Mouse (Mus musculus) heart, embryonic 13.5 days (tissue): ENCODE measurements at regions not wholly inside any gene's neighbourhood (a gene's known extent, or its start where the extent isn't known, plus 50 kb on each side); places are given as distances from the start of the nearest gene placed in this dataset.

Experiments used
- ATAC-seq: fragments of 200-750 bp; cut with Nextera tagmentation; 2 replicates; pipeline ENCODE4 v1.8.0; 2017; ENCODE audit warnings: moderate TSS enrichment; ENCODE audit not compliant: insufficient number of reproducible peaks, low FRiP score, low TSS enrichment; ENCODE audit errors: extremely low read depth
- H3K27ac ChIP-seq: fragments of 300-500 bp; sonication (generic); replicated peaks from 2 replicates; pipeline ENCODE4 v1.5.1; 2015; ENCODE audit warnings: moderate library complexity, mild to moderate bottlenecking, inconsistent platforms
- H3K27me3 ChIP-seq: fragments of 300-500 bp; sonication (generic); replicated peaks from 2 replicates; pipeline ENCODE4 v1.6.1; 2015; ENCODE audit warnings: mild to moderate bottlenecking, inconsistent platforms
- H3K36me3 ChIP-seq: fragments of 300-500 bp; sonication (generic); 2 replicates; pipeline ENCODE4 v1.6.1; 2015; ENCODE audit warnings: mild to moderate bottlenecking, inconsistent platforms
- H3K4me1 ChIP-seq: fragments of 300-500 bp; sonication (generic); 2 replicates; pipeline ENCODE4 v1.6.1; 2015; ENCODE audit warnings: inconsistent platforms
- H3K4me2 ChIP-seq: fragments of 300-500 bp; sonication (generic); 2 replicates; pipeline ENCODE4 v1.6.1; 2015; ENCODE audit warnings: inconsistent platforms, mild to moderate bottlenecking, moderate library complexity
- H3K4me3 ChIP-seq: fragments of 300-500 bp; sonication (generic); 2 replicates; pipeline ENCODE4 v1.5.1; 2015; ENCODE audit warnings: moderate library complexity, mild to moderate bottlenecking, inconsistent platforms
- H3K9ac ChIP-seq: fragments of 300-500 bp; sonication (generic); 2 replicates; pipeline ENCODE4 v1.6.1; 2015; ENCODE audit warnings: inconsistent platforms, mild to moderate bottlenecking, moderate library complexity
- H3K9me3 ChIP-seq: fragments of 300-500 bp; sonication (generic); 2 replicates; pipeline ENCODE4 v1.6.1; 2016; ENCODE audit warnings: inconsistent platforms
- WGBS: fragments of 180-500 bp; shearing (Covaris S2); methylation state at CpG from one replicate; pipeline ENCODE4 v1.1.7; 2015; ENCODE audit warnings: mixed read lengths; 5-methylcytosine and 5-hydroxymethylcytosine counted together

GRCm38 (mm10) chr10:91734691-91735090 is 553.6 kb upstream of the Tmpo start:
- ATAC-seq = no peak

GRCm38 (mm10) chr10:91732007-91732589 is 551.0 kb upstream of the Tmpo start:
- H3K4me1 ChIP-seq = no peaks in the 10 kb centered on the region
- WGBS = 68% methylated on average over 9 of the region's 9 CpGs
- no peaks in the 10 kb centered on the region for H3K36me3 ChIP-seq
- no peak overlapping the region for H3K9ac ChIP-seq
- H3K27ac ChIP-seq = no peak overlapping the region
- no peak overlapping the region for H3K4me3 ChIP-seq
- no peak overlapping the region for H3K4me2 ChIP-seq
- H3K9me3 ChIP-seq = no peaks in the 10 kb centered on the region
- ATAC-seq = no peak
- no peaks in the 10 kb centered on the region for H3K27me3 ChIP-seq

More at GRCm38 (mm10) chr10:91734691-91735090, 553.6 kb upstream of the Tmpo start:
- Histone ChIP-seq H3K4me1 (peaks cover 7% of the 10 kb centered on the region; the same call in 1 of the 2 replicates), H3K27ac (no peak overlapping the region), H3K36me3 (no peaks in the 10 kb centered on the region), H3K27me3 (no peaks in the 10 kb centered on the region), H3K9ac (no peak overlapping the region), H3K4me3 (no peak overlapping the region), H3K4me2 (no peak overlapping the region), H3K9me3 (no peaks in the 10 kb centered on the region)
- 64% methylated on average over 8 of the region's 8 CpGs for WGBS

- ATAC-seq = no peak
- H3K27ac ChIP-seq = no peak overlapping the region
Observed at GRCm38 (mm10) chr10:91730062-91730461, 548.9 kb upstream of the Tmpo start.

GRCm38 (mm10) chr10:91719561-91720371 is 538.7 kb upstream of the Tmpo start:
- no peak for ATAC-seq
- Histone ChIP-seq H3K4me1 (peaks cover 8% of the 10 kb centered on the region; the same call in 1 of the 2 replicates), H3K27ac (no peak overlapping the region), H3K36me3 (no peaks in the 10 kb centered on the region), H3K9ac (no peak overlapping the region), H3K9me3 (no peaks in the 10 kb centered on the region), H3K4me2 (no peak overlapping the region), H3K27me3 (no peaks in the 10 kb centered on the region), H3K4me3 (no peak overlapping the region)
- WGBS = 80% methylated on average over 9 of the region's 9 CpGs

More at GRCm38 (mm10) chr10:91730062-91730461, 548.9 kb upstream of the Tmpo start:
- no peaks in the 10 kb centered on the region for H3K4me1 ChIP-seq
- no peaks in the 10 kb centered on the region for H3K36me3 ChIP-seq
- WGBS = 81% methylated on average over 6 of the region's 6 CpGs
- H3K9me3 ChIP-seq = no peaks in the 10 kb centered on the region
- H3K4me3 ChIP-seq = no peak overlapping the region
- no peaks in the 10 kb centered on the region for H3K27me3 ChIP-seq
- H3K4me2 ChIP-seq = no peak overlapping the region
- no peak overlapping the region for H3K9ac ChIP-seq

- Histone ChIP-seq H3K36me3 (no peaks in the 10 kb centered on the region), H3K4me1 (no peaks in the 10 kb centered on the region), H3K4me2 (no peak overlapping the region), H3K27me3 (no peaks in the 10 kb centered on the region), H3K9me3 (no peaks in the 10 kb centered on the region), H3K9ac (no peak overlapping the region), H3K4me3 (no peak overlapping the region), H3K27ac (no peak overlapping the region)
- 89% methylated on average over 7 of the region's 7 CpGs for WGBS
- ATAC-seq = no peak
Observed at GRCm38 (mm10) chr10:91716604-91717003, 535.5 kb upstream of the Tmpo start.

- H3K27ac ChIP-seq = no peak overlapping the region
- H3K4me1 ChIP-seq = no peaks in the 10 kb centered on the region
- no peaks in the 10 kb centered on the region for H3K9me3 ChIP-seq
- H3K36me3 ChIP-seq = no peaks in the 10 kb centered on the region
- ATAC-seq = no peak
- H3K9ac ChIP-seq = no peak overlapping the region
- H3K4me2 ChIP-seq = no peak overlapping the region
- no peaks in the 10 kb centered on the region for H3K27me3 ChIP-seq
- 78% methylated on average over 3 of the region's 3 CpGs for WGBS
- no peak overlapping the region for H3K4me3 ChIP-seq
Observed at GRCm38 (mm10) chr10:91714648-91715047, 533.5 kb upstream of the Tmpo start.

- Histone ChIP-seq H3K4me3 (no peak overlapping the region), H3K4me1 (no peaks in the 10 kb centered on the region), H3K27me3 (no peaks in the 10 kb centered on the region), H3K9ac (no peak overlapping the region), H3K36me3 (no peaks in the 10 kb centered on the region), H3K27ac (no peak overlapping the region), H3K9me3 (no peaks in the 10 kb centered on the region), H3K4me2 (no peak overlapping the region)
- 41% methylated on average over 7 of the region's 7 CpGs for WGBS
- ATAC-seq = no peak
Observed at GRCm38 (mm10) chr10:91713529-91713928, 532.4 kb upstream of the Tmpo start.

GRCm38 (mm10) chr10:91706816-91707215 is 525.7 kb upstream of the Tmpo start:
- no peaks in the 10 kb centered on the region for H3K4me1 ChIP-seq
- 87% methylated on average over 3 of the region's 3 CpGs for WGBS
- ATAC-seq = no peak
- H3K27me3 ChIP-seq = no peaks in the 10 kb centered on the region
- no peak overlapping the region for H3K4me2 ChIP-seq
- no peak overlapping the region for H3K27ac ChIP-seq
- H3K4me3 ChIP-seq = no peak overlapping the region
- H3K9me3 ChIP-seq = no peaks in the 10 kb centered on the region
- no peak overlapping the region for H3K9ac ChIP-seq
- no peaks in the 10 kb centered on the region for H3K36me3 ChIP-seq

- H3K27me3 ChIP-seq = no peaks in the 10 kb centered on the region
- H3K9ac ChIP-seq = no peak overlapping the region
- no peak overlapping the region for H3K4me2 ChIP-seq
- no peaks in the 10 kb centered on the region for H3K9me3 ChIP-seq
- no peak overlapping the region for H3K27ac ChIP-seq
- ATAC-seq = no peak
- H3K36me3 ChIP-seq = no peaks in the 10 kb centered on the region
- H3K4me1 ChIP-seq = no peaks in the 10 kb centered on the region
- WGBS = 40% methylated on average over 3 of the region's 3 CpGs
- H3K4me3 ChIP-seq = no peak overlapping the region
Observed at GRCm38 (mm10) chr10:91704751-91705150, 523.6 kb upstream of the Tmpo start.

- ATAC-seq = no peak
- H3K4me3 ChIP-seq = no peak overlapping the region
- no peaks in the 10 kb centered on the region for H3K4me1 ChIP-seq
- H3K36me3 ChIP-seq = no peaks in the 10 kb centered on the region
- 69% methylated on average over 3 of the region's 3 CpGs for WGBS
- H3K27ac ChIP-seq = no peak overlapping the region
- H3K4me2 ChIP-seq = no peak overlapping the region
- no peaks in the 10 kb centered on the region for H3K27me3 ChIP-seq
- no peaks in the 10 kb centered on the region for H3K9me3 ChIP-seq
- no peak overlapping the region for H3K9ac ChIP-seq
Observed at GRCm38 (mm10) chr10:91701822-91702221, 520.7 kb upstream of the Tmpo start.

- 67% methylated on average over 8 of the region's 8 CpGs for WGBS
- Histone ChIP-seq H3K9me3 (no peaks in the 10 kb centered on the region), H3K4me3 (no peak overlapping the region), H3K27ac (no peak overlapping the region), H3K36me3 (no peaks in the 10 kb centered on the region), H3K9ac (no peak overlapping the region), H3K4me1 (no peaks in the 10 kb centered on the region), H3K27me3 (no peaks in the 10 kb centered on the region), H3K4me2 (no peak overlapping the region)
- no peak for ATAC-seq
Observed at GRCm38 (mm10) chr10:91686082-91686618, 505.0 kb upstream of the Tmpo start.
